Mouse (Mus musculus) liver, embryonic 14.5 days (tissue): Measurements from ENCODE around the gene Tmem143. TPM values are rescaled to one million over a fixed set of nuclear protein-coding genes. Genes with fewer than 3 reads are reported as not detected.
A peak's percentile ranks its signal among the peaks of the same experiment; 100 is the strongest.
"Not testable (repeated sequence)": the region's sequence is repeated elsewhere in the genome, so short reads cannot be mapped to it uniquely, and the experiment has no call there.

Source experiments
- ATAC-seq: fragments of 200-750 bp; cut with Nextera tagmentation; 2 replicates; pipeline ENCODE4 v1.8.0; 2017; ENCODE audit warnings: moderate number of reproducible peaks, mild to moderate bottlenecking, moderate library complexity; ENCODE audit not compliant: insufficient read depth
- DNase-seq, 3 experiments: peaks; one replicate each; pipeline ENCODE4 v3.0.0-alpha.2; 2012 to 2013; ENCODE audit warnings: low read depth in 3 of 3, low spot score in 3 of 3
- H3K27ac ChIP-seq: fragments of 300-500 bp; sonication (generic); 2 replicates; pipeline ENCODE4 v1.5.1; 2014; ENCODE audit warnings: moderate library complexity, mild to moderate bottlenecking, control low read depth, inconsistent platforms
- H3K27me3 ChIP-seq: fragments of 300-500 bp; sonication (generic); 2 replicates; pipeline ENCODE4 v1.6.1; 2014; ENCODE audit warnings: mild to moderate bottlenecking, low read length, moderate library complexity; ENCODE audit not compliant: control insufficient read depth, insufficient read depth
- H3K36me3 ChIP-seq: fragments of 300-500 bp; sonication (generic); replicated peaks from 2 replicates; pipeline ENCODE4 v1.6.1; 2014; ENCODE audit warnings: low read depth; ENCODE audit not compliant: control insufficient read depth, insufficient read depth
- H3K4me1 ChIP-seq, 2 experiments: fragments of 200-500 bp in 1 of 2; fragments of 300-500 bp in 1 of 2; sonication (generic) in 1 of 2; replicated peaks; 2 replicates each; pipeline ENCODE4 v1.6.1; 2012 to 2014; ENCODE audit warnings: antibody characterized with exemption in 1 of 2, inconsistent platforms in 1 of 2, low read length in 1 of 2; ENCODE audit not compliant: control insufficient read depth in 2 of 2, insufficient read depth in 2 of 2
- H3K4me2 ChIP-seq: fragments of 300-500 bp; sonication (generic); 2 replicates; pipeline ENCODE4 v1.6.1; 2014; ENCODE audit warnings: low read depth, mild to moderate bottlenecking, control low read depth, moderate library complexity
- H3K4me3 ChIP-seq, 2 experiments: fragments of 200-500 bp in 1 of 2; fragments of 300-500 bp in 1 of 2; sonication (generic) in 1 of 2; 2 replicates each; pipeline ENCODE4 v1.5.1; 2012 to 2014; ENCODE audit warnings: low read depth in 2 of 2, low read length in 2 of 2, mild to moderate bottlenecking in 2 of 2, control low read depth in 1 of 2, inconsistent platforms in 1 of 2, moderate library complexity in 1 of 2; ENCODE audit not compliant: insufficient read depth in 1 of 2
- H3K9ac ChIP-seq: fragments of 300-500 bp; sonication (generic); replicated peaks from 2 replicates; pipeline ENCODE4 v1.6.1; 2014; ENCODE audit warnings: mild to moderate bottlenecking, control low read depth, moderate library complexity
- H3K9me3 ChIP-seq: fragments of 300-500 bp; sonication (generic); 2 replicates; pipeline ENCODE4 v1.6.1; 2016; ENCODE audit warnings: low read length, mixed read lengths; ENCODE audit not compliant: control insufficient read depth
- CTCF ChIP-seq: IDR thresholded peaks from 2 replicates; pipeline ENCODE4 v1.5.1; 2016; ENCODE audit warnings: antibody characterized with exemption, low read depth, control low read depth
- EP300 ChIP-seq: IDR thresholded peaks from 2 replicates; pipeline ENCODE4 v1.6.1; 2016; ENCODE audit warnings: antibody characterized with exemption, low read depth
- WGBS: fragments of 180-500 bp; shearing (Covaris S2); extraction: QIAGEN DNeasy Blood & Tissue Kit; methylation state at CpG from one replicate; pipeline ENCODE4 v1.1.7; 2014; ENCODE audit not compliant: insufficient replicate concordance; 5-methylcytosine and 5-hydroxymethylcytosine counted together
- polyA plus RNA-seq, 2 experiments: library from polyadenylated mRNA; depleted of rRNA in 1 of 2; stranded (reverse) in 1 of 2; unstranded in 1 of 2; fragments of >200 nt; fragmentation: Nextera tagmentation in 1 of 2; extraction: Ambion mirVana in 1 of 2; gene quantifications; 2 replicates each; pipeline versions ENCODE4 v1.2.1 to v1.2.3; 2012 to 2014

Gene Tmem143
- polyA plus RNA-seq, 2 experiments = 2.4 to 8.6 TPM

GRCm38 (mm10) chr7:45924429-45924816, 27.7 kb downstream of the Tmem143 start:
- peak; percentile 61 for TF ChIP-seq CTCF
- TF ChIP-seq EP300 = no peak
- ATAC-seq (no peak), DNase-seq (no peak)
- Histone ChIP-seq H3K36me3 (no peaks in the 10 kb centered on the region), H3K4me3 (peak overlapping the region; percentile 56 to 64), H3K27me3 (no peaks in the 10 kb centered on the region), H3K4me2 (peak overlapping the region; percentile 84), H3K9me3 (no peaks in the 10 kb centered on the region), H3K9ac (peak overlapping the region; percentile 66), H3K4me1 (peaks cover 22 to 39% of the 10 kb centered on the region in 2 experiments), H3K27ac (no peak overlapping the region)
- WGBS = 9% methylated on average over 14 of the region's 14 CpGs

GRCm38 (mm10) chr7:45928626-45929295, 32.0 kb downstream of the Tmem143 start:
- Histone ChIP-seq H3K9me3 (no peaks in the 10 kb centered on the region), H3K27me3 (no peaks in the 10 kb centered on the region), H3K27ac (no peak overlapping the region), H3K36me3 (no peaks in the 10 kb centered on the region), H3K4me1 (peaks cover 4 to 7% of the 10 kb centered on the region in 2 experiments), H3K4me2 (no peak overlapping the region), H3K9ac (no peak overlapping the region), H3K4me3 (no peak overlapping the region)
- ATAC-seq (no peak), DNase-seq (no peak)
- 40% methylated on average over 20 of the region's 23 CpGs for WGBS
- TF ChIP-seq EP300 = no peak
- TF ChIP-seq CTCF = no peak

GRCm38 (mm10) chr7:45929688-45930087, 32.9 kb downstream of the Tmem143 start:
- H3K4me1 ChIP-seq = no peaks in the 10 kb centered on the region; a peak in 1 of 4 replicates
- no peak overlapping the region for H3K9ac ChIP-seq
- H3K27ac ChIP-seq = no peak overlapping the region
- H3K9me3 ChIP-seq = no peaks in the 10 kb centered on the region
- WGBS = 77% methylated on average over 1 of the region's 1 CpGs
- H3K27me3 ChIP-seq = no peaks in the 10 kb centered on the region
- no peak for ATAC-seq
- no peaks in the 10 kb centered on the region for H3K36me3 ChIP-seq
- no peak overlapping the region for H3K4me3 ChIP-seq
- no peak overlapping the region for H3K4me2 ChIP-seq
- no peak for DNase-seq
- peak; percentile 32; the same call in 1 of the 2 replicates for TF ChIP-seq CTCF
- TF ChIP-seq EP300 = no peak

- not testable (repeated sequence) for DNase-seq, H3K4me2 ChIP-seq, H3K4me1 ChIP-seq, H3K36me3 ChIP-seq, H3K27ac ChIP-seq, H3K4me3 ChIP-seq, H3K27me3 ChIP-seq, H3K9me3 ChIP-seq, H3K9ac ChIP-seq, ATAC-seq
- 76% methylated on average over 12 of the region's 12 CpGs for WGBS
Measured at GRCm38 (mm10) chr7:45933766-45934165, 37.0 kb downstream of the Tmem143 start.

- TF ChIP-seq CTCF (peak; percentile 88), EP300 (no peak)
- H3K27me3 ChIP-seq = no peaks in the 10 kb centered on the region
- DNase-seq (no peak), ATAC-seq (no peak)
- H3K27ac ChIP-seq = no peak overlapping the region
- H3K9ac ChIP-seq = no peak overlapping the region
- no peaks in the 10 kb centered on the region for H3K4me1 ChIP-seq
- no peaks in the 10 kb centered on the region for H3K9me3 ChIP-seq
- H3K4me2 ChIP-seq = no peak overlapping the region
- H3K4me3 ChIP-seq = no peak overlapping the region
- no peaks in the 10 kb centered on the region for H3K36me3 ChIP-seq
- WGBS = 16% methylated on average over 7 of the region's 7 CpGs
Measured at GRCm38 (mm10) chr7:45935114-45935513, 38.4 kb downstream of the Tmem143 start.
